Mouse (Mus musculus): ENCODE results near the gene Rd3.

Rd3 gene

GRCm38 (mm10) chr1:191977187-191977586, at the start of gene Rd3:
Gene Rd3 (plus strand): TSS chr1:191977370.
- peak; percentile 80 for DNase-seq

DNA sequence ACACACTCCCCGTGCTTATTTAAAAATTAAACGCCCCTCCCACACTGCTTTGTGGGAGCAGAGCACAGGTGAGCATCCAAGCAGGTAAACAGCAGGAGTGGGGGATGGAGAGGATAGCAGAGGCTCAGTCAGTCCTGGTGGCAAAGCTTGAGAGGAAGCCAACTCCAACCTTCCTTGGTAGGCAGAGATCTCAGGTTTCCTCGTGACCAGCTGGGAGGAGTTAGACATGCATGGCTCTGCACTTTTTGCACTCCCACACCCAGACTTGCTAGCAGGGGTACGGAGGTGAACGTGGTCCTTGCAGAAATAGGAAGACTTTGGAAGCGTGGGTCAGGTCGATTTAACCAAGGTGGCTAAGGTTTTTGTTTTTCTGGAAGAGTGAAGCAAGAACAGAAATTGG, 48.8 kb upstream of the Rd3 start:
- DNase-seq = peak; percentile 45

GRCm38 (mm10) chr1:191929065-191929464, 48.1 kb upstream of the Rd3 start:
- DNase-seq = no peak

GRCm38 (mm10) chr1:191929897-191930524, 47.2 kb upstream of the Rd3 start:
- DNase-seq = no peak

DNA sequence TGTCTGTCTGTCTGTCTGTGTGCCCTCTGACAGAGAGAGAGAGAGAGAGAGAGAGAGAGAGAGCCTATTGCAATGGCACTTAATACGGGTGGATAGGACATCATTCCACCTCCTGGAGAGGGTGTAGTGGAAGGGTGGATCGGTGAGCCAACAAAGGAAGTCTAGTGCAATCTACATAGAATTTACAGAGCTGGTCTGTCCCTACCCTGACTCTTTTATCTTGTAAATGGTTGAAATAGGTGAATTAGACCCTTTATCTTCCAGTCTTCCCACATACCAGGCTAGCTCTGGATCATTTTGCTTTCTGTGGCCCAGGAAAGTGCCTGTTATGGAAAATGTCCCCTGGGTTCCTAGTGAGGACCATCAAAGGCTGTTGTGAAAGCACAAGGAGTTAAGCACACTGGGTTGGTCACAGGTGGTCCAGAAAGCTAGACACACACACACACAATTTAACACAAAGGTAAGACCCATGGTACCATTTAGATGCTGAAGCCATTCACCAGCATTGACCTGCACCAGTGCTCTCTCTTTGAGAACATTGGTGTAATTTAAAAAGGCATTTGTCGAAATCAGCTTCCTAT, 46.6 kb upstream of the Rd3 start:
- no peak for DNase-seq

GRCm38 (mm10) chr1:191932286-191932985, 44.7 kb upstream of the Rd3 start:
- DNase-seq = no peak

- DNase-seq = no peak
Observed at GRCm38 (mm10) chr1:191932986-191933632, 44.1 kb upstream of the Rd3 start.

DNA sequence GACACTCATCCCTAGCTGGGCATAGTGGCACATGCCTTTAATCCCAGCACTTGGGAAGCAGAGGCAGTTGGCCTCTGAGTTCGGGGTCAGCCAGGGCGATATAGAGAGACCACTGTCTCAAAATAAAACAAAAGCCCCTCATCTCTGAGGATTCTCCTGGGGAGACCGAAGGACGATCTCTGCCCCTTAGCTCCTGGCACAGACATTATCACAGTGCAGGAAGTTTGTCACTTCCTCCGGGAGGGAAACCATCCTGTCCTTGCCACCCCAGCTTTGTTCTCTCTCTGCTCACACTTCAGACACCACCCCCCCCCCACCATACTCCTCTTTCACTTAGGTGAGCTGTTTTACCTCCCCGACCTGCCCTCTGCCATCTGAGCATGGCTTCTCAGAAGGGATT, 33.5 kb upstream of the Rd3 start:
- DNase-seq = no peak

DNA sequence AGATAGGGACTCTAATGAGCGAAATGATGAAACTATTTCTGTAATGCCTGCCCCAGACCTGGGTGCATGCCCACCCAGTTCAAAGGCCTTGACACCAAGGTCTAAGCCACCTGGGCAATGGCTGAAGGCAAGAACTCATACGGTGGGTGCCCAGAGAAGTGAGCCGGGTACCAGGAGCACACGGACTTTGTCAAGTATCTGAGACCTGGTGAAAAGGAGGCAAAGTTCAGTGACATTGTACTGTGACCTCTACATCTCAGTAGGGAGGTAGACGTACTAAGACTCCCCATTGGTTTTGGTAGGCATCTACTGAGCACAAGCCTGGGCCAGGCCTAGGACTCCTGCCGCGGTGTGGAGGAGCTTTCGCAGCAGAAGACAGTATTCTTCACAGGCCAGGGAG, 31.8 kb upstream of the Rd3 start:
- no peak for DNase-seq

DNA sequence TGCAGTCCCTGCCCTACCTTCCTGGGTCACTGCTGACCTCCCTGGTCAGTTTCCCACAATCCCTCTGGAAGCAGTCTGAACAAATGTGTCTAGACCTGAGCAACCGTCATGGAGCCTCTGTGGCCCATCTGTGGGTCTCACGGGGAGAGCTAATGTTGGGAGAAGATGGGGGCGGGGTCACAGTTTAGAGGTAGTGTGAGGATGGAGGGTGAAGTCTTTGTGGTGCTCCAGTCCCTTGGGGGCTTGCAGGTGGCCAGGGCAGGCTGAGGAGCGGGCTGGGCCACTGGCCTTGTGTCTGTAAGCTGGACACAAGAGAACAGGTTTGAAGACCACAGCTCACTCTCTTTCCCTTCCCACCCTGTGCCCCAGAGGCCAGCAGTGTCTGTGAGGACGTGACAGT, 31.4 kb upstream of the Rd3 start:
- DNase-seq = no peak

GRCm38 (mm10) chr1:191946261-191946660, 30.9 kb upstream of the Rd3 start:
- DNase-seq = no peak

GRCm38 (mm10) chr1:191946835-191947234, 30.3 kb upstream of the Rd3 start:
- no peak for DNase-seq

GRCm38 (mm10) chr1:191947796-191948195, 29.4 kb upstream of the Rd3 start:
- no peak for DNase-seq

DNA sequence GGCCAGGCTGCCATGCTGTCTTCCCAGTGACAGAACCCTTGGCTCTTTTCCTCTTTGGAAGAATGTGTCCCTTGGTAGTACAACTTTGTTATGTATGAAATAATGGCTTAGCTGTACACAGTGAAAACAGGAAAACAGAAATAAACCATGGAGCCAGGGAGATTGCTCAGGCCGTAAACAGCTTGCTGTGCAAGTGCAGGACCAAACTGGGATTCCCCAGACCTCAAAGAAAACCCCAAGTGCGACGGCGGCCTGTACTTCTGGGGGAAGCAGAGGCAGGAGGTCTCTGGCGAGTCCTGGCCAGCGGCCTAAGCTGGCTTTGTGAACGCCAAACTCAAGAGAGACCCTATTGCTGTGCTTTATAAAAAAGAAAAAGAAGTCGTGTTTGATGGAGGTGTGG, 28.6 kb upstream of the Rd3 start:
- no peak for DNase-seq

DNA sequence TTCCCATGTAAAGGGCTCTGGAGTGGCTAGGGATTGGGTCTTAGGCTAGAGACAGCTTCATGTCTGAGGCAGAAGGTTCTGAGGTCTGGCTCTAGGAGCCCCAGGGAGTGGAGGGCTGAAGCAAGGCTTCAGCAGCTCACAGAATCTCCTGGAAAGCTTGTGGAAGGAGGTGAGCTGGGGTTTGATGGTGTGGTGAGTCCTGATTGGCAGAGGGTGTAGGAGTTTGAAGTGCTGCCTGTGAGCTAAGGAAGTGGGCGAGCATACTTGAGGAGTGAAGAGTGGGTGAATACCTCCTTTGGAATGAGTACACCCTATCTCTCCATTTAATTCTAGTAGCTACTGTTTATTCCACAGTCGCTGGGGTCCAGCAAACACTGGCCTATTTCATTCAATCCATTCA, 26.6 kb upstream of the Rd3 start:
- no peak for DNase-seq

- DNase-seq = no peak
Observed at GRCm38 (mm10) chr1:191952733-191953335, 24.3 kb upstream of the Rd3 start.

DNA sequence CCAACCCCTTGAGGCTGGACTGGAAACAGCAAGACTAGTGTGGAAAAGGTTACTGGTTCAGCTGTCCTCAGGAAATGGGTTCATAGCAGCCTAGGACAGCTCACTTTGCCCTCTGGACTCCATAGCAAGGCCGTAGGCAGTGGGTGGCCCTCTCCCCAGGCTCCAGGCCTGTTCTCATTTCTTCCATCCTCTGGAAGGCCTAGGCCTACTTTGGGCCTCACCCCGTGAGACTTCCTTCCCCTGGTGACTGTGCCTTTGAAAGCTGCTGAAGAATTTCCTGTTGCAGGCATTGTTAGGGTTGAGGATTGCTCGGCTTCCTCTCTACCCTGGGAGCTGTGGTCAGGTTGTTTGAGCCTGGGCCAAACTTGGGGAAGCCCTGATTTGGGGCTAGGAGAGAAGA, 22.1 kb upstream of the Rd3 start:
- peak; percentile 51 for DNase-seq

GRCm38 (mm10) chr1:191956261-191956660, 20.9 kb upstream of the Rd3 start:
- peak; percentile 39 for DNase-seq

GRCm38 (mm10) chr1:191956871-191957270, 20.3 kb upstream of the Rd3 start:
- DNase-seq = peak; percentile 75

DNA sequence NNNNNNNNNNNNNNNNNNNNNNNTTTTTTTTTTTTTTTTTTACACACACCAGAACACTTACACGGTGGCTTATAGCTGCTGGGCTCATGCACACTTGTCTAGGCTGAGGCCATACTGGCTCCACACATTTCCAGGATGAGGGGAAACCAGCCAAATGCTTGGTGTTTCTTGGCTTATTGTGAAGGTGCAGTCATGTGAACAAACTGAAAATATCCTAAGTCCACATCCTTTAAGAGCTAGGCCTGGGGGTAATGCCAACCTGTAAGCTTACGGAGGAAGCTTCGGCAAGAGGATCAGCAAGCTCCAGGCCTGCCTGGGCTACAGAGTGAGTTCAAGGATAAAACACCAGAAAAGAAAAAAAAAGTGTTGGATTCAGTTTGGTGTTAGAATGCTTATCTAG, 19.8 kb upstream of the Rd3 start:
- peak; percentile 41 for DNase-seq

DNA sequence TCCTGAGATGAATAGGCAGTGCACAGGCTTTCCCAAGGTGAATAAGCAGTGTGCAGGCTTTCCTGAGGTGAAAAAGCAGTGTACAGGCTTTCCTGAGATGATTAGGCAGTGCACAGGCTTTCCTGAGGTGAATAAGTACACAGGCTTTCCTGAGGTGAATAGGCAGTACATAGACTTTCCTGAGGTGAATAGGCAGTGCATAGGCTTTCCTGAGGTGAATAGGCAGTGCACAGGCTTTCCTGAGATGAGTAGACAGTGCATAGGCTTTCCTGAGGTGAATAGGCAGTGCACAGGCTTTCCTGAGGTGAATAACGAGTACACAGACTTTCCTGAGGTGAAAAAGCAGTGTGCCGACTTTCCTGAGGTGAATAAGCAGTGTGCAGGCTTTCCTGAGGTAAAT, 16.2 kb upstream of the Rd3 start:
- DNase-seq = no peak

- DNase-seq = no peak
Observed at GRCm38 (mm10) chr1:191963413-191963812, 13.8 kb upstream of the Rd3 start.

DNA sequence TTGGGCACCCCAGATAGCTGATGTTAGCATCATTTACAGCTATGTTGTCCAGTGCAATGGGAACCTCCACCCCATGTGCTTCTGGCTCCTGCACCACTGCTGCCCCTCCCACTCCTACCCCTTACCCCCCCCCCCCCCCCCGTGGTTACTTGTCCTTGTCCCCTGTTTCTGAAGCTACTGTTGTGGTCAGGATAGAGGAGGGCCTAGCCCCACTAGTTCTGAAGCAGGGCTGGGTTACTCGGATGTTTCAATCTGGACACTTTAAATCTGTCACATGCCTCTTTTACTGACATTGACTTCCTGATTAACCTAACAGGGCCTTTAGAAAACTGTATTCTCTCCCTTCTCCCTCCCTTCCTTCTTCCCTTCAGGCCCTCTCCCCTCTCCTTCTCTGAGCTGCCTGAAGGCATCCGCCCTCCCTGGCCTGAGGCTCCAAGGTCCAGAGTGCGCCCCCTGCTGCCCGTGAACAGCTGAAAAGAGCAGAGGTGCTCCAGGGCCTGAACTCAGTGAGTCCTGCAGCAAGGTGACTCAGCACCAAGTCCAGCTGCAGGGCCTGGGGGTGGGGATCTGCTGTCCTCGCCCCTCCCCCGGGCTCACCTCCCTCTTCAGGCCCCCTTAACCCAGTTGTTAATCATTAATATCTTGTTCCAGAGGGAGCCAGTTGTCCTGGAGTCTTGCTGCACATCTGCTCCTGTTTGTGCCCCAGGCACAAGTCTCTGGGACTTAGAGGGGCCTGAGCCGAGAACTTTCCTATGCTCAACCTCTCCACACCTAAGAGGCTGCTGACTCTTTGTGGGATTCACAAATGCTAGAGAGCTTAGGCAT, 13.0 kb upstream of the Rd3 start:
- peak; percentile 96 for DNase-seq
